Mouse (Mus musculus): Measurements from ENCODE around the gene Zfp618. TPM values are rescaled to one million over a fixed set of nuclear protein-coding genes. Genes with fewer than 3 reads are reported as not detected.
A peak's percentile ranks its signal among the peaks of the same experiment; 100 is the strongest.

The Zfp618 gene
- polyA plus RNA-seq, 1 experiment from 2014 or later = 26.6 TPM

- no peak for ATAC-seq (replicated peaks; ENCODE audit: low FRiP score, low read depth)
- Histone ChIP-seq H3K9ac (ENCODE audit: low read depth, low read length) (no peak overlapping the region), H3K4me3 (replicated peaks; ENCODE audit: low read depth, low read length) (no peak overlapping the region), H3K4me1 (replicated peaks; ENCODE audit: insufficient read depth, low read length) (no peaks in the 10 kb centered on the region), H3K4me2 (ENCODE audit: low read length) (no peak overlapping the region), H3K27ac (no peak overlapping the region), H3K27me3 (ENCODE audit: insufficient read depth, low read length) (no peaks in the 10 kb centered on the region), H3K36me3 (ENCODE audit: insufficient read depth, low read length) (peaks cover 24% of the 10 kb centered on the region; the same call in 1 of the 2 replicates), H3K9me3 (replicated peaks; ENCODE audit: low read length) (no peaks in the 10 kb centered on the region)
- no peak for TF ChIP-seq CTCF (IDR thresholded peaks at IDR 0.05; ENCODE audit: low read depth)
- DNase-seq (ENCODE audit: low spot score) = peak; percentile 57
- WGBS = 58% methylated on average over 1 of the region's 1 CpGs
Observed at GRCm38 (mm10) chr4:63097603-63098002, 132.2 kb downstream of the Zfp618 start.

GRCm38 (mm10) chr4:63100478-63100877 is 135.1 kb downstream of the Zfp618 start:
- Histone ChIP-seq H3K27me3 (ENCODE audit: insufficient read depth, low read length) (no peaks in the 10 kb centered on the region), H3K9ac (ENCODE audit: low read depth, low read length) (no peak overlapping the region), H3K4me1 (replicated peaks; ENCODE audit: insufficient read depth, low read length) (no peaks in the 10 kb centered on the region), H3K4me3 (replicated peaks; ENCODE audit: low read depth, low read length) (no peak overlapping the region), H3K36me3 (ENCODE audit: insufficient read depth, low read length) (peaks cover 23% of the 10 kb centered on the region; the same call in 1 of the 2 replicates), H3K27ac (no peak overlapping the region), H3K9me3 (replicated peaks; ENCODE audit: low read length) (no peaks in the 10 kb centered on the region), H3K4me2 (ENCODE audit: low read length) (no peak overlapping the region)
- 95% methylated on average over 11 of the region's 11 CpGs for WGBS
- ATAC-seq (replicated peaks; ENCODE audit: low FRiP score, low read depth) (no peak), DNase-seq (ENCODE audit: low spot score) (no peak)
- no peak for TF ChIP-seq CTCF (IDR thresholded peaks at IDR 0.05; ENCODE audit: low read depth)

GRCm38 (mm10) chr4:63102025-63102424 is 136.7 kb downstream of the Zfp618 start:
- peaks cover 20% of the 10 kb centered on the region; the same call in 1 of the 2 replicates for H3K36me3 ChIP-seq (ENCODE audit: insufficient read depth, low read length)
- H3K9me3 ChIP-seq (replicated peaks; ENCODE audit: low read length) = no peaks in the 10 kb centered on the region
- H3K4me1 ChIP-seq (replicated peaks; ENCODE audit: insufficient read depth, low read length) = no peaks in the 10 kb centered on the region
- H3K27ac ChIP-seq = no peak overlapping the region
- H3K27me3 ChIP-seq (ENCODE audit: insufficient read depth, low read length) = no peaks in the 10 kb centered on the region
- ATAC-seq (replicated peaks; ENCODE audit: low FRiP score, low read depth) (no peak), DNase-seq (ENCODE audit: low spot score) (no peak)
- 92% methylated on average over 4 of the region's 4 CpGs for WGBS
- H3K9ac ChIP-seq (ENCODE audit: low read depth, low read length) = no peak overlapping the region
- H3K4me3 ChIP-seq (replicated peaks; ENCODE audit: low read depth, low read length) = no peak overlapping the region
- TF ChIP-seq CTCF (IDR thresholded peaks at IDR 0.05; ENCODE audit: low read depth) = no peak
- no peak overlapping the region for H3K4me2 ChIP-seq (ENCODE audit: low read length)

- Histone ChIP-seq H3K4me1 (replicated peaks; ENCODE audit: insufficient read depth, low read length) (no peaks in the 10 kb centered on the region), H3K27ac (no peak overlapping the region), H3K9ac (ENCODE audit: low read depth, low read length) (no peak overlapping the region), H3K4me2 (ENCODE audit: low read length) (no peak overlapping the region), H3K9me3 (replicated peaks; ENCODE audit: low read length) (no peaks in the 10 kb centered on the region), H3K27me3 (ENCODE audit: insufficient read depth, low read length) (no peaks in the 10 kb centered on the region), H3K36me3 (ENCODE audit: insufficient read depth, low read length) (peaks cover 23% of the 10 kb centered on the region; the same call in 1 of the 2 replicates), H3K4me3 (replicated peaks; ENCODE audit: low read depth, low read length) (no peak overlapping the region)
- 98% methylated on average over 8 of the region's 8 CpGs for WGBS
- DNase-seq (ENCODE audit: low spot score) (no peak), ATAC-seq (replicated peaks; ENCODE audit: low FRiP score, low read depth) (no peak)
- no peak for TF ChIP-seq CTCF (IDR thresholded peaks at IDR 0.05; ENCODE audit: low read depth)
Observed at GRCm38 (mm10) chr4:63105651-63106050, 140.3 kb downstream of the Zfp618 start.

DNA sequence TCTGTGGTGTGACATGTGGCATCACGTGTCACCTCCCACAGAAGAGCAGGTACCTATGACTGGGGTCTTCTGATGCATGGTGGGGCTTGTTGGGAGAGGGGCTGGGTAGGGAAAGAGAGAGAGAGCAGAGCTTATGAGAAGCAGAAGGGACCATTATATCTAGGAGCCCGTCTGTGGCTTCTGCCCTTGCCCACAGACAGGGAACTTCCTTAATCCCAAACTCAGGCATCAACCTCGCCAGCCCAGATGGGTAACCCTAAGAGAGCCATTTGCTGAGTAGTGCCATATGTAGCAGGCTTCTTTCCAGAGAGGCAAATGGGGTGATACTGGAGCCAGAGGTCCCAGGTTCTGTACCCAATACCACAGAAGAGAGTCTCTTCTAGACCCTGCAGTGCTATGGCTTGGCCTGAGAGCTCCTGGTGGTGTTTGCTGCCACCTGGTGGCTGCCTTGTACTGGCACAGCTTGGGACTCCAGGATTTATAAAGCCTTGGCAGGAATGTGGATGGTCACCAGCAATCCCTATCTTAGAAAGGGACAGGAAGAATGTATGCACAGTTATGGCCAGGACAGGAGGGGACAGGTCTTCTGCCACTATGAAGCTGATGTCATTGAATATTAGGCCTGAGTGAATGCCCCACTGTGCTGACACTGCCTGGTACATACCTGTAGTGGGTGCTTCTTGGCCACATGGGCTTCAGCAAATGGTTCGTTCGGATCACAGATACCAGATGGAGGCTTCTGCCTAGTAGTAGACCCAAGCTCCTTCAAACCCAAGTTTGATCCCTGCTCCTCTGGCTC is 153.5 kb downstream of the Zfp618 start:
- Histone ChIP-seq H3K27me3 (ENCODE audit: insufficient read depth, low read length) (no peaks in the 10 kb centered on the region), H3K9me3 (replicated peaks; ENCODE audit: low read length) (no peaks in the 10 kb centered on the region), H3K9ac (ENCODE audit: low read depth, low read length) (no peak overlapping the region), H3K36me3 (ENCODE audit: insufficient read depth, low read length) (peaks cover 30% of the 10 kb centered on the region; the same call in 1 of the 2 replicates), H3K4me3 (replicated peaks; ENCODE audit: low read depth, low read length) (no peak overlapping the region), H3K4me2 (ENCODE audit: low read length) (no peak overlapping the region), H3K27ac (no peak overlapping the region), H3K4me1 (replicated peaks; ENCODE audit: insufficient read depth, low read length) (peaks cover 4% of the 10 kb centered on the region; the same call in 1 of the 2 replicates)
- WGBS = 87% methylated on average over 5 of the region's 5 CpGs
- peak; percentile 100 for TF ChIP-seq CTCF (IDR thresholded peaks at IDR 0.05; ENCODE audit: low read depth)
- ATAC-seq (replicated peaks; ENCODE audit: low FRiP score, low read depth) (peak; percentile 82), DNase-seq (ENCODE audit: low spot score) (peak; percentile 94)

DNA sequence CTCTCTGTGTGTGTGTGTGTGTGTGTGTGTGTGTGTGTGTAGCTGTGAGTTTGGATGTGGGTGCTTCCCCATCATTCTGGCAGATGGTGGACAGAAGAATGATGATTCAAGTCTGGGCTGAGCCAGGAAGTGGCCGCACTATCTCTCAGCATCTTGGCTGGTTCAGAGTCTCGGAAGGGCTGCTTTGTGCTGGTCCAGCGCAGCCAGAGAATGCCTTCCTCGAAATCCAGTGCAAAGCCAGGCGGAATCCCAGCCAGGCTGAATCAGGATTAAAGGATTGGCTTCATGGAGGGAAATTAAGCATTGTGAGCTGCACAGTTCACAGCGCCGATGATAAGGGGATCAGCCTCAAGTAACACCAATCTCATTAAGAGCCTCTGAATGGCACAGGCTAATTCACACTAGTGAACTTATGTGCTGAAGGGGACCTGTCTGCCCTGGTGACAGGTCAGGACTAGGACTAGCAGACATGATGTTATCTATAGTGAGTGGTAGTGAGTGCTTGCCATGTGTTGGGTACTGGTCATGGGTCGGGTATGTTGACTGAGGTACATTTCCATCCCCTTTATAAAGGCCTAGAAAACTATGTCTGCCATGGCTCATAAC is 159.6 kb downstream of the Zfp618 start:
- no peak for ATAC-seq (replicated peaks; ENCODE audit: low FRiP score, low read depth)
- TF ChIP-seq CTCF (IDR thresholded peaks at IDR 0.05; ENCODE audit: low read depth) = no peak
- no peak overlapping the region for H3K9ac ChIP-seq (ENCODE audit: low read depth, low read length)

More for the DNA sequence above, 159.6 kb downstream of the Zfp618 start:
- H3K27ac ChIP-seq = no peak overlapping the region
- no peaks in the 10 kb centered on the region for H3K9me3 ChIP-seq (replicated peaks; ENCODE audit: low read length)
- WGBS = 74% methylated on average over 8 of the region's 8 CpGs
- no peak overlapping the region for H3K4me2 ChIP-seq (ENCODE audit: low read length)
- no peak overlapping the region for H3K4me3 ChIP-seq (replicated peaks; ENCODE audit: low read depth, low read length)
- no peak for DNase-seq (ENCODE audit: low spot score)
- no peaks in the 10 kb centered on the region for H3K4me1 ChIP-seq (replicated peaks; ENCODE audit: insufficient read depth, low read length)
- peaks cover 25% of the 10 kb centered on the region; the same call in 1 of the 2 replicates for H3K36me3 ChIP-seq (ENCODE audit: insufficient read depth, low read length)
- no peaks in the 10 kb centered on the region for H3K27me3 ChIP-seq (ENCODE audit: insufficient read depth, low read length)

All from kidney, postnatal 0 days (tissue).